Comparison of ENCODE assay signal across 8 mouse cellular contexts in the genomic region with DNA sequence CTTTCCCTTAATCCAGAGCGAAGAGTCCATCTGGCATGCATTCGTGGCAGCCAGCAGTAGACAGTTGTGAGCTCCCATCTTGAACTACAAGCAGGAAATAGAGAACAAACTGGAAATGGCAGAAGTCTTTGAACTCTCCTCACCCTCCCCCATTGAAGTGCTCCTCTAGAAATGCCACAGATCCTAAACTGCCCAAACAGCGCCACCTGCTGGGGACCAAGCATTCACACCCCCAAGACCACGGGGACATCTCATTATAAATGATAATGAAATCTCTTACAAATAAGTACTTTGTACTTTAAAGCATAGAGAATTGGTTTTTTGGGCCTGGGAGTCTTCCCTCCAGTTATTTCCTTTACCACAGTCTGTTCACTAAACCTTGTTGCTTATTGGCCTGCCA. TPM values are rescaled to one million over a fixed set of nuclear protein-coding genes. Genes with fewer than 3 reads are reported as not detected.
DNase-seq lines count a peak whose midpoint lies in the region; ATAC-seq and TF ChIP-seq lines count a peak whose summit lies in the region.

No protein-coding gene starts in this region.

- H3K27ac ChIP-seq in forebrain, embryonic 10.5 days, result no peak overlapping the region
- H3K27ac ChIP-seq in forebrain, embryonic 15.5 days (replicated peaks), result no peak overlapping the region
- H3K27ac ChIP-seq in midbrain, embryonic 14.5 days (replicated peaks; ENCODE audit: low read depth, low read length), result no peak overlapping the region
- no peak overlapping the region for H3K27ac ChIP-seq in midbrain, embryonic 15.5 days
- no peak overlapping the region for H3K27ac ChIP-seq in bone marrow, adult 2 months (ENCODE audit: control insufficient read depth, insufficient read depth, low read depth, low read length, poor library complexity)
- H3K27ac ChIP-seq in thymus, adult 2 months (ENCODE audit: control insufficient read depth, insufficient read depth, low read length), result no peak overlapping the region

- DNase-seq in forebrain, embryonic 10.5 days (ENCODE audit: extremely low spot score, low spot score), result peak; percentile 44
- DNase-seq in midbrain, embryonic 14.5 days, result peak; percentile 52
- DNase-seq in lung, postnatal 10 days, result peak; percentile 74
- DNase-seq in thymus, adult 2 months, result peak; percentile 67

- ATAC-seq in forebrain, embryonic 15.5 days (replicated peaks), result no peak
- ATAC-seq in midbrain, embryonic 14.5 days (ENCODE audit: low FRiP score, low TSS enrichment), result no peak
- ATAC-seq in midbrain, embryonic 15.5 days (replicated peaks), result no peak
- 0 out of 2 replicates have a peak, but pooled peaks have one; percentile 63 for ATAC-seq in erythroid progenitor cell, adult 5-6 weeks (replicated peaks; ENCODE audit: low FRiP score, poor library complexity, severe bottlenecking)

- H3K4me2 ChIP-seq in forebrain, embryonic 15.5 days (replicated peaks), result no peak overlapping the region
- no peak overlapping the region for H3K4me2 ChIP-seq in midbrain, embryonic 14.5 days (ENCODE audit: low read length)
- no peak overlapping the region for H3K4me2 ChIP-seq in midbrain, embryonic 15.5 days

- WGBS in forebrain, embryonic 10.5 days, result 57% methylated on average over 4 of the region's 4 CpGs
- WGBS in forebrain, embryonic 15.5 days, result 47% methylated on average over 4 of the region's 4 CpGs
- WGBS in midbrain, embryonic 14.5 days, result 61% methylated on average over 4 of the region's 4 CpGs
- 49% methylated on average over 4 of the region's 4 CpGs for WGBS in midbrain, embryonic 15.5 days
- WGBS in bone marrow, adult 2 months, result 46% methylated on average over 4 of the region's 4 CpGs
- WGBS in thymus, adult 2 months, result 61% methylated on average over 4 of the region's 4 CpGs

- H3K9ac ChIP-seq in forebrain, embryonic 15.5 days (replicated peaks), result no peak overlapping the region
- no peak overlapping the region for H3K9ac ChIP-seq in midbrain, embryonic 14.5 days (replicated peaks; ENCODE audit: low read length)
- no peak overlapping the region for H3K9ac ChIP-seq in midbrain, embryonic 15.5 days

- no peaks in the 10 kb centered on the region for H3K4me1 ChIP-seq in forebrain, embryonic 10.5 days
- no peaks in the 10 kb centered on the region for H3K4me1 ChIP-seq in forebrain, embryonic 15.5 days
- H3K4me1 ChIP-seq in midbrain, embryonic 14.5 days (ENCODE audit: control insufficient read depth, insufficient read depth, low read length), result no peaks in the 10 kb centered on the region
- no peaks in the 10 kb centered on the region for H3K4me1 ChIP-seq in midbrain, embryonic 15.5 days
- H3K4me1 ChIP-seq in bone marrow, adult 2 months (ENCODE audit: control insufficient read depth, insufficient read depth, low read length), result no peaks in the 10 kb centered on the region
- H3K4me1 ChIP-seq in thymus, adult 2 months (replicated peaks; ENCODE audit: control insufficient read depth, insufficient read depth, low read length), result peaks cover 2% of the 10 kb centered on the region; the same call in 1 of the 2 replicates

- H3K36me3 ChIP-seq in forebrain, embryonic 10.5 days (replicated peaks), result peaks cover 97% of the 10 kb centered on the region
- peaks cover 58% of the 10 kb centered on the region for H3K36me3 ChIP-seq in forebrain, embryonic 15.5 days
- peaks cover 61% of the 10 kb centered on the region for H3K36me3 ChIP-seq in midbrain, embryonic 14.5 days (ENCODE audit: control insufficient read depth, insufficient read depth, low read length)
- peaks cover 27% of the 10 kb centered on the region for H3K36me3 ChIP-seq in midbrain, embryonic 15.5 days (replicated peaks)
- peaks cover 43% of the 10 kb centered on the region for H3K36me3 ChIP-seq in thymus, adult 2 months (ENCODE audit: control insufficient read depth, insufficient read depth, low read length)

- peak; percentile 89 for TF ChIP-seq CTCF in bone marrow, adult 2 months (IDR thresholded peaks at IDR 0.05; ENCODE audit: control insufficient read depth, insufficient read depth, low read length)
- TF ChIP-seq CTCF in thymus, adult 2 months (IDR thresholded peaks at IDR 0.05; ENCODE audit: borderline replicate concordance, control insufficient read depth, extremely low read depth, insufficient read depth, low read length, poor library complexity), result peak; percentile 60; the same call in 1 of the 2 replicates

- no peak for TF ChIP-seq POLR2A in bone marrow, adult 2 months (IDR thresholded peaks at IDR 0.05; ENCODE audit: borderline replicate concordance, control insufficient read depth, low read depth, low read length)
- TF ChIP-seq POLR2A in thymus, adult 2 months (IDR thresholded peaks at IDR 0.05; ENCODE audit: control insufficient read depth, extremely low read depth, insufficient read depth, low read length, poor library complexity), result no peak

- no peak overlapping the region for H3K4me3 ChIP-seq in forebrain, embryonic 10.5 days
- H3K4me3 ChIP-seq in forebrain, embryonic 15.5 days, result no peak overlapping the region
- H3K4me3 ChIP-seq in midbrain, embryonic 14.5 days (replicated peaks; ENCODE audit: low read depth, low read length), result no peak overlapping the region
- no peak overlapping the region for H3K4me3 ChIP-seq in midbrain, embryonic 15.5 days
- no peak overlapping the region for H3K4me3 ChIP-seq in bone marrow, adult 2 months (replicated peaks; ENCODE audit: control insufficient read depth, low read depth, low read length)
- no peak overlapping the region for H3K4me3 ChIP-seq in thymus, adult 2 months (ENCODE audit: control insufficient read depth, insufficient read depth, low read length)

- H3K27me3 ChIP-seq in forebrain, embryonic 10.5 days (ENCODE audit: poor library complexity, severe bottlenecking), result no peaks in the 10 kb centered on the region
- no peaks in the 10 kb centered on the region for H3K27me3 ChIP-seq in forebrain, embryonic 15.5 days
- H3K27me3 ChIP-seq in midbrain, embryonic 14.5 days (ENCODE audit: control insufficient read depth, insufficient read depth, low read length), result no peaks in the 10 kb centered on the region
- no peaks in the 10 kb centered on the region for H3K27me3 ChIP-seq in midbrain, embryonic 15.5 days (replicated peaks)
- no peaks in the 10 kb centered on the region for H3K27me3 ChIP-seq in thymus, adult 2 months (ENCODE audit: control insufficient read depth, insufficient read depth, low read length)

- H3K9me3 ChIP-seq in forebrain, embryonic 10.5 days, result no peaks in the 10 kb centered on the region
- no peaks in the 10 kb centered on the region for H3K9me3 ChIP-seq in forebrain, embryonic 15.5 days
- H3K9me3 ChIP-seq in midbrain, embryonic 14.5 days (ENCODE audit: control insufficient read depth, low read length), result no peaks in the 10 kb centered on the region
- no peaks in the 10 kb centered on the region for H3K9me3 ChIP-seq in midbrain, embryonic 15.5 days

RNA-seq across cellular contexts. Expression of a gene that starts 12.0 kb away (rescaled TPM):
- polyA plus RNA-seq in forebrain, embryonic 10.5 days (2016; fragmentation: Nextera tagmentation; extraction: Ambion mirVana), result 40.5 and 44.1 TPM in 2 replicates
- polyA plus RNA-seq in forebrain, embryonic 15.5 days (2015; fragmentation: Nextera tagmentation; extraction: Ambion mirVana), result 47.8 and 53.5 TPM in 2 replicates
- 47.6 and 60.1 TPM in 2 replicates for polyA plus RNA-seq in midbrain, embryonic 14.5 days (2014; fragmentation: Nextera tagmentation; extraction: Ambion mirVana)
- polyA plus RNA-seq in midbrain, embryonic 15.5 days (2015; fragmentation: Nextera tagmentation; extraction: Ambion mirVana), result 54.0 and 54.5 TPM in 2 replicates
- 5.1 and 5.9 TPM in 2 replicates for polyA plus RNA-seq in bone marrow, adult 2 months (2011; ENCODE audit: insufficient read depth, insufficient read length, low replicate concordance, missing spikeins)
- total RNA-seq in erythroid progenitor cell, adult 5-6 weeks (2015; ENCODE audit: low replicate concordance), result 5.4 and 9.4 TPM in 2 replicates
- 4.0 and 5.7 TPM in 2 replicates for total RNA-seq in erythroid progenitor cell, adult 5-6 weeks (2017; ENCODE audit: low replicate concordance)
- polyA plus RNA-seq in thymus, adult 2 months (2012; rRNA removed), result 5.3 and 6.3 TPM in 2 replicates

RNA-seq across cellular contexts. Expression of a gene that starts 12.1 kb away (rescaled TPM):
- polyA plus RNA-seq in forebrain, embryonic 10.5 days (2016; fragmentation: Nextera tagmentation; extraction: Ambion mirVana), result 13.2 and 13.6 TPM in 2 replicates
- 18.1 and 18.2 TPM in 2 replicates for polyA plus RNA-seq in forebrain, embryonic 15.5 days (2015; fragmentation: Nextera tagmentation; extraction: Ambion mirVana)
- polyA plus RNA-seq in midbrain, embryonic 14.5 days (2014; fragmentation: Nextera tagmentation; extraction: Ambion mirVana), result 17.2 and 21.9 TPM in 2 replicates
- 19.1 and 19.5 TPM in 2 replicates for polyA plus RNA-seq in midbrain, embryonic 15.5 days (2015; fragmentation: Nextera tagmentation; extraction: Ambion mirVana)
- polyA plus RNA-seq in bone marrow, adult 2 months (2011; ENCODE audit: insufficient read depth, insufficient read length, low replicate concordance, missing spikeins), result 6.1 and 11.2 TPM in 2 replicates
- 7.2 and 12.2 TPM in 2 replicates for total RNA-seq in erythroid progenitor cell, adult 5-6 weeks (2015; ENCODE audit: low replicate concordance)
- 2.0 and 11.7 TPM in 2 replicates for total RNA-seq in erythroid progenitor cell, adult 5-6 weeks (2017; ENCODE audit: low replicate concordance)
- 22.9 and 24.7 TPM in 2 replicates for polyA plus RNA-seq in thymus, adult 2 months (2012; rRNA removed)
